Mouse (Mus musculus) E14TG2a.4 (cell line): ENCODE data around the gene G430095P16Rik.

Experiments used
- CTCF ChIP-seq: conservative IDR thresholded peaks from 2 replicates; pipeline ENCODE4 v1.5.1; 2014; ENCODE audit warnings: low read length
- NANOG ChIP-seq: IDR thresholded peaks from 2 replicates; pipeline ENCODE4 v1.6.1; 2014; ENCODE audit warnings: borderline replicate concordance, low read length, mixed read lengths
- POU5F1 ChIP-seq: IDR thresholded peaks from 2 replicates; pipeline ENCODE4 v1.6.1; 2014; ENCODE audit warnings: low read length, borderline replicate concordance

- TF ChIP-seq CTCF (no peak), NANOG (no peak), POU5F1 (no peak)
These were observed 45.5 kb upstream of the G430095P16Rik start for GRCm38 (mm10) chr8:84677305-84677704.
